35 mouse cellular contexts compared by ENCODE assay signal in genomic region chr10:25416696-25417095, GRCm38 (mm10).
"Had no signal": no experiment of that assay in that cellular context is flagged by ENCODE, and none has a peak within 500 bp of the region (broad histone marks: within the 10 kb centered on the region; RNA-seq: fewer than 3 reads in every experiment).

No protein-coding gene starts in this region.

- H3K4me2 ChIP-seq: heart, embryonic 11.5 days; heart, embryonic 12.5 days; heart, embryonic 13.5 days; heart, embryonic 15.5 days; hindbrain, embryonic 12.5 days; hindbrain, embryonic 13.5 days; hindbrain, embryonic 14.5 days; hindbrain, embryonic 15.5 days; intestine, embryonic 15.5 days; kidney, embryonic 15.5 days had no signal

- H3K36me3 ChIP-seq: heart, embryonic 12.5 days; heart, embryonic 15.5 days; hindbrain, embryonic 10.5 days; hindbrain, embryonic 12.5 days; hindbrain, embryonic 13.5 days; hindbrain, embryonic 15.5 days; intestine, embryonic 15.5 days; kidney, embryonic 15.5 days had no signal

- H3K9ac ChIP-seq: heart, embryonic 12.5 days; heart, embryonic 13.5 days; heart, embryonic 15.5 days; hindbrain, embryonic 12.5 days; hindbrain, embryonic 13.5 days; hindbrain, embryonic 14.5 days; hindbrain, embryonic 15.5 days; intestine, embryonic 15.5 days; kidney, embryonic 15.5 days had no signal

- H3K27ac ChIP-seq: heart, embryonic 10.5 days; heart, embryonic 13.5 days; heart, embryonic 15.5 days; hindbrain, embryonic 10.5 days; hindbrain, embryonic 12.5 days; hindbrain, embryonic 13.5 days; hindbrain, embryonic 14.5 days; hindbrain, embryonic 15.5 days; intestine, embryonic 15.5 days; kidney, embryonic 15.5 days; kidney, postnatal 0 days; layer of hippocampus, adult 2 months; left cerebral cortex, adult 2 months had no signal

- H3K4me1 ChIP-seq: heart, embryonic 10.5 days; heart, embryonic 12.5 days; hindbrain, embryonic 10.5 days; hindbrain, embryonic 12.5 days; hindbrain, embryonic 13.5 days; hindbrain, embryonic 15.5 days; intestine, embryonic 15.5 days; kidney, embryonic 15.5 days had no signal

- DNase-seq: heart, postnatal 10 days; heart, postnatal 14 days; heart, postnatal 36 days; heart, postnatal 4 days; kidney, adult 11 months; kidney, adult 18-20 months; kidney, adult 2 months; kidney, adult 8-10 months; kidney, adult 9 months; kidney, postnatal 10 days; kidney, postnatal 14 days; kidney, postnatal 25 days; kidney, postnatal 36 days; kidney, postnatal 4 days; layer of hippocampus, adult 9-11 months; layer of hippocampus, postnatal 36 days had no signal

- ATAC-seq: hindbrain, embryonic 16.5 days; inflammation-experienced regulatory T-cells, adult 6 months; intestine, embryonic 15.5 days; intestine, embryonic 16.5 days; intestine, postnatal 0 days had no signal

- H3K27me3 ChIP-seq: heart, embryonic 12.5 days; heart, embryonic 13.5 days; heart, embryonic 15.5 days; hindbrain, embryonic 12.5 days; hindbrain, embryonic 13.5 days; hindbrain, embryonic 15.5 days; intestine, embryonic 15.5 days; kidney, embryonic 15.5 days had no signal

- H3K4me3 ChIP-seq: heart, embryonic 10.5 days; heart, embryonic 12.5 days; heart, embryonic 13.5 days; heart, embryonic 15.5 days; hindbrain, embryonic 10.5 days; hindbrain, embryonic 12.5 days; hindbrain, embryonic 13.5 days; hindbrain, embryonic 15.5 days; intestine, embryonic 15.5 days; kidney, embryonic 15.5 days; layer of hippocampus, adult 2 months; left cerebral cortex, adult 2 months had no signal

- H3K9me3 ChIP-seq: heart, embryonic 10.5 days; heart, embryonic 12.5 days; heart, embryonic 13.5 days; heart, embryonic 15.5 days; hindbrain, embryonic 10.5 days; hindbrain, embryonic 12.5 days; hindbrain, embryonic 13.5 days; hindbrain, embryonic 15.5 days; intestine, embryonic 15.5 days; kidney, embryonic 15.5 days had no signal
